Mouse (Mus musculus) spleen, postnatal 14 days (tissue): ENCODE data around the gene Imp4.
A peak's percentile ranks its signal among the peaks of the same experiment; 100 is the strongest.

Source experiments
- DNase-seq, 2 experiments: peaks; one replicate each; pipeline ENCODE4 v3.0.0; 2021 to 2022; ENCODE audit warnings: low spot score in 2 of 2

Imp4 gene

GRCm38 (mm10) chr1:34460061-34460441 is 20.4 kb downstream of the Imp4 start:
- DNase-seq, result no peak

- peak; percentile 56 to 78 for DNase-seq
These were observed 23.1 kb downstream of the Imp4 start for GRCm38 (mm10) chr1:34462766-34463165.

- DNase-seq, result no peak
These were observed 24.7 kb downstream of the Imp4 start for GRCm38 (mm10) chr1:34464310-34464817.

- DNase-seq, result no peak
These were observed 25.8 kb downstream of the Imp4 start for GRCm38 (mm10) chr1:34465445-34465844.

GRCm38 (mm10) chr1:34468051-34468450 is 28.4 kb downstream of the Imp4 start:
- DNase-seq, result no peak

- DNase-seq, result no peak
These were observed 28.8 kb downstream of the Imp4 start for GRCm38 (mm10) chr1:34468500-34468899.

- DNase-seq, result no peak
These were observed 30.1 kb downstream of the Imp4 start for GRCm38 (mm10) chr1:34469801-34470200.

GRCm38 (mm10) chr1:34472427-34473300 is 33.0 kb downstream of the Imp4 start:
- DNase-seq, result peak; percentile 61 to 64

- no peak for DNase-seq
These were observed 39.4 kb downstream of the Imp4 start for GRCm38 (mm10) chr1:34478891-34479655.

GRCm38 (mm10) chr1:34480801-34481200 is 41.1 kb downstream of the Imp4 start:
- no peak for DNase-seq

GRCm38 (mm10) chr1:34481920-34482669 is 42.4 kb downstream of the Imp4 start:
- no peak for DNase-seq

- DNase-seq, result no peak
These were observed 44.8 kb downstream of the Imp4 start for GRCm38 (mm10) chr1:34484470-34484869.

GRCm38 (mm10) chr1:34485461-34486188 is 46.0 kb downstream of the Imp4 start:
- peak; percentile 47 to 52 for DNase-seq

GRCm38 (mm10) chr1:34487383-34487782 is 47.7 kb downstream of the Imp4 start:
- DNase-seq, result no peak

- DNase-seq, result no peak
These were observed 50.3 kb downstream of the Imp4 start for GRCm38 (mm10) chr1:34489852-34490541.

GRCm38 (mm10) chr1:34491480-34491879 is 51.8 kb downstream of the Imp4 start:
- no peak for DNase-seq
